Mouse (Mus musculus) ES-Bruce4 (cell line): ENCODE results near the gene Pdia3. TPM values are rescaled to one million over a fixed set of nuclear protein-coding genes. Genes with fewer than 3 reads are reported as not detected.

Source experiments
- H3K27ac ChIP-seq: 2 replicates; pipeline ENCODE4 v1.5.1; 2012; ENCODE audit warnings: low read length, inconsistent platforms; ENCODE audit not compliant: insufficient read depth
- H3K27me3 ChIP-seq: 2 replicates; pipeline ENCODE4 v1.6.1; 2012; ENCODE audit warnings: mild to moderate bottlenecking, low read length, inconsistent platforms; ENCODE audit not compliant: control insufficient read depth, poor library complexity, insufficient read depth, severe bottlenecking
- H3K36me3 ChIP-seq: 2 replicates; pipeline ENCODE4 v1.6.1; 2012; ENCODE audit warnings: inconsistent platforms, mild to moderate bottlenecking, low read length, moderate library complexity; ENCODE audit not compliant: control insufficient read depth, poor library complexity, insufficient read depth, severe bottlenecking
- H3K4me1 ChIP-seq: one replicate; pipeline ENCODE4 v1.8.1; 2011; ENCODE audit warnings: low read length; ENCODE audit not compliant: control insufficient read depth, insufficient read depth
- H3K4me3 ChIP-seq: 2 replicates; pipeline ENCODE4 v1.5.1; 2011; ENCODE audit warnings: low read depth, mild to moderate bottlenecking, low read length
- H3K9ac ChIP-seq: 2 replicates; pipeline ENCODE4 v1.6.1; 2012; ENCODE audit warnings: low read depth, mild to moderate bottlenecking, inconsistent platforms; ENCODE audit not compliant: poor library complexity, severe bottlenecking
- H3K9me3 ChIP-seq: replicated peaks from 2 replicates; pipeline ENCODE4 v1.6.1; 2012; ENCODE audit warnings: mild to moderate bottlenecking, low read length, inconsistent platforms; ENCODE audit not compliant: control insufficient read depth, poor library complexity, insufficient read depth, severe bottlenecking
- CTCF ChIP-seq: IDR thresholded peaks from one replicate; pipeline ENCODE4 v1.8.1; 2011; ENCODE audit warnings: low read depth, low read length
- EP300 ChIP-seq: IDR thresholded peaks from 2 replicates; pipeline ENCODE4 v1.6.1; 2011; ENCODE audit warnings: low read depth, low read length; ENCODE audit not compliant: insufficient read depth
- POLR2A ChIP-seq: IDR thresholded peaks from one replicate; pipeline ENCODE4 v1.8.1; 2011; ENCODE audit warnings: low read length; ENCODE audit not compliant: insufficient read depth
- polyA plus RNA-seq: library from polyadenylated mRNA; stranded (reverse); fragments of >200 nt; gene quantifications from 2 replicates; pipeline ENCODE4 v1.2.4, GENCODE M21; 2011; ENCODE audit warnings: low read depth; ENCODE audit not compliant: missing spikeins, insufficient read depth, insufficient read length

Gene Pdia3
- polyA plus RNA-seq, 1 experiment: 515 TPM

DNA sequence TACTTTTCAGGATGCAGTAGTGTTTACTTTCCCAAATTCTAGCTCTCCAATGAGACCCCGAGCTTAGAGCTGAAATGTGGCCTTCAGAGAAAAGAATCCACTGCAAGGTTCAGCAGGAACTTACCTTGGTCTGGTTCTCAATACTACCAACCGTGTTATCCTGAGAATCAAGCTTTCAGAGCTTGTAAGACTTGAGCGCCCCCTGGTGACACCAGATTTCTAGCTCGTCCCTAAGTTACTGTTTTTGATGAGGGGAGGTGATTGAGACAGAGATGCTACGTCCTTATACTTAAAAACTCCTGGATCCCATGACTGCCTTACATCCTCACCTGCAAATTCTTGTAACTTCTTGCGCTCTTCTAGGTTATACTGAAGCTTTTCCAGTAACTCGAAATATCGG is 17.0 kb upstream of the Pdia3 start:
- no peak overlapping the region for H3K9ac ChIP-seq
- no peaks in the 10 kb centered on the region for H3K4me1 ChIP-seq
- TF ChIP-seq CTCF (no peak), POLR2A (no peak), EP300 (no peak)
- no peaks in the 10 kb centered on the region for H3K36me3 ChIP-seq
- no peak overlapping the region for H3K27ac ChIP-seq
- H3K4me3 ChIP-seq: no peak overlapping the region
- no peaks in the 10 kb centered on the region for H3K9me3 ChIP-seq
- H3K27me3 ChIP-seq: no peaks in the 10 kb centered on the region

DNA sequence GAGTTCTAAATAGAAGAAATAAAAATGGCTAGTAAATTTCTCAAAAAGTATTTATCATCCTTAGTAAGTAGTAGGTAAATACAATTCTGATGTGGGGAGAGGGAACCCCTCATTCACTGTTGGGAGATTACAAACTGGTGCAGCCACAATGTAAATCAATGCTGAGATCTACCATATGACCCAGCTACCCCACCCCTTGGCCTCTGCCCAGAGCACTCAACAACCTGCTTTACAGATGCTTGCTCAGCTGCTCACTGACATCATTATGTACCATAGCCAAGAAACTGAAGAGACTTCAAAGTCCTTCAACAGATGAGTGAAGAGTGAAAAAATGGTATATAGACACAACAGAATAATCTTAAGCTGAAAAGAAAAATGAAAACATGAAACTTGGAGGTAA is 10.3 kb upstream of the Pdia3 start:
- Histone ChIP-seq H3K4me3 (no peak overlapping the region), H3K4me1 (no peaks in the 10 kb centered on the region), H3K36me3 (no peaks in the 10 kb centered on the region), H3K27me3 (no peaks in the 10 kb centered on the region), H3K27ac (no peak overlapping the region), H3K9ac (no peak overlapping the region), H3K9me3 (no peaks in the 10 kb centered on the region)
- no peak for TF ChIP-seq CTCF
- no peak for TF ChIP-seq POLR2A
- TF ChIP-seq EP300: no peak

DNA sequence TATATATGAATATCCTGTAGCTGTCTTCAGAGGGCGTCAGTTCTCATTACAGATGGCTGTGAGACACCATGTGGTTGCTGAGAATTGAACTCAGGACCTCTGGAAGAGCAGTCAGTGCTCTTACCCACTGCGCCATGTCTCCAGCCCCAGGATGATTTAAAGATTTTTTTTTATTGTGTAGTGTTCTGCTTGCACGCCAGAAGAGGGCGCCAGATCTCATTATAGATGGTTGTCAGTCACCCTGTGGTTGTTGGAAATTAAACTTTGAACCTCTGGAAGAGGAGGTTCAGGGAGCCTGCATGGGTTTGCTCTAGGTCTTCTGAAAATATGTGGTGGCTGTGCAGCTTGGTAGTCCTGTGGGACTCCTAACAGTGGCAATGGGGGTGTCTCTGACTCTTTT is 5.4 kb upstream of the Pdia3 start:
- no peaks in the 10 kb centered on the region for H3K27me3 ChIP-seq
- H3K9me3 ChIP-seq: no peaks in the 10 kb centered on the region
- no peaks in the 10 kb centered on the region for H3K36me3 ChIP-seq
- H3K4me1 ChIP-seq: no peaks in the 10 kb centered on the region
- H3K4me3 ChIP-seq: no peak overlapping the region
- no peak overlapping the region for H3K27ac ChIP-seq
- H3K9ac ChIP-seq: no peak overlapping the region
- TF ChIP-seq EP300: no peak
- peak; percentile 1 for TF ChIP-seq CTCF
- TF ChIP-seq POLR2A: no peak

DNA sequence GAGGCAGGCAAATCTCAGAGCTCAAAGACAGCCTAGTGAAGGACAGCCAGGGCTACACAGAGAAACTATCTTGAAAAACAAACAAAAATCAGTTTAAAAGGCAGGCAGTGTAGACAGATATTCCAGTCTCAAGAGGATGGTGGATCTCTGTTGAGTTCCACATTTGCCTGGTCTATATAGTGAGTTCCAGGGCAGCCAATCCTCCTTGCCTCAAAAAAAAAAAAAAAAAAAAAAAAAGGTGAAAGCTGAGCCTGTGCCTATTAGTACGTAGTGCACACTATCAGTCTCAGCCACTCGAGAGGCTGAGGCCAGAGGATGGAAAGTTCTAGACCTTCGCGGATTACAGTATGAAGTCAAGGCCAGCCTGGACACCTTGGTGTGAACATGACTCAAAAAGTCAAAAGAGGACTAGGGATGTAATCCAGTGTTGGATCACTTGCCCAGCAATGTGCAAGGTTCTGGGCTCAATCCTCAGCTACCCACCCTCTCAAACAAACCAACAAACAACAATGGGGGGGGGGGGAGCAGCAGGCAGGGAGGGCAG is 660 bp upstream of the Pdia3 start:
- no peak for TF ChIP-seq CTCF
- no peak for TF ChIP-seq EP300
- TF ChIP-seq POLR2A: no peak
- Histone ChIP-seq H3K27ac (peak overlapping the region; percentile 78), H3K9me3 (no peaks in the 10 kb centered on the region), H3K4me1 (no peaks in the 10 kb centered on the region), H3K36me3 (peaks cover 24% of the 10 kb centered on the region), H3K4me3 (peak overlapping the region; percentile 80), H3K9ac (peak overlapping the region; percentile 96), H3K27me3 (no peaks in the 10 kb centered on the region)

DNA sequence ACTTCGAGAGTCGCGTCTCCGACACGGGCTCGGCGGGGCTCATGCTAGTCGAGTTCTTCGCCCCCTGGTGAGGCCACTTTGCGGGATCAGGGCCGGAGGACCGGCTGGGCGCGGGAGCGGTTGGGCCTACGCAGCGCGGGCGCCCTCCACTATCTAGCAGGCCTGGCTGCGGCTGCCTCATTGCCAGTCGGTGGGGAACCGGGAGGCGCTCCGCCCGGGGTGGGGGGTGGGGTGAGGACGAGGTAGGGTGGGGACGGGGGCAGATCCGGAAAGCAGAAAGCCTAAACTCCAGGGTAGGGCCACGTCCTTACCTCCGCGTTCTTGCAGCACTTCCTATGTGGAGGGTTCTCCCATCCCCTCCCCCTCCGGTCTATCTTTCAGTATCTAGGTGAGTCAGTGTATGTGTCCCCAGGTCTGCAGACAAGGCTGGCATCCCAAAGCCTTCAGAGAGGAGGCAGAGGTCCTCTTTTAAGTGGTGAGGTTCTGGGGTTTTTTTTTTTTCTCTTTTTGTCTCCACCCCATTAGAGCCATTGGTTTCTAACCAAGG is 637 bp downstream of the Pdia3 start:
- H3K27ac ChIP-seq: peak overlapping the region; percentile 88
- TF ChIP-seq EP300: no peak
- TF ChIP-seq POLR2A: no peak
- TF ChIP-seq CTCF: no peak
- no peaks in the 10 kb centered on the region for H3K27me3 ChIP-seq
- peak overlapping the region; percentile 96 for H3K9ac ChIP-seq
- H3K4me3 ChIP-seq: peak overlapping the region; percentile 100
- no peaks in the 10 kb centered on the region for H3K9me3 ChIP-seq
- peaks cover 35% of the 10 kb centered on the region for H3K36me3 ChIP-seq
- no peaks in the 10 kb centered on the region for H3K4me1 ChIP-seq

DNA sequence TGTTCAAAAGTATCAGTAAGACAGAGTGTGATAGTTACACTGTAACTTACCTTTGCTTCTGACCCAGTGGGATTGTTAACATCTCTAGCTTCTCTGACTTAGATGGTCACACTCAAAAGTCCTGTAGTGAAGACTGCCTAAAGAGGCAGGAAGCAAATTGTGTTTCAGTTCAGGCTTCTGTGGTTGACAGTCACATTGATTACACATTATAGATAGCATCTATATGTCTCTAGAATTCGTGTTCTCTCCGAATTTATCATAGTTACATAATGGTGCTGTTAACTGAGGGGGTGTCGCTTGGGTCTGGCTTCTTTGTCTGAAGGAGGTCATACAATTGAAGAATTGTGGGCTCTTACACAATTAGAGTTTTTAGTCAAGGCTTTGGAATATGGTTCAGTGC is 1.5 kb downstream of the Pdia3 start:
- Histone ChIP-seq H3K27ac (no peak overlapping the region), H3K36me3 (peaks cover 39% of the 10 kb centered on the region), H3K4me1 (no peaks in the 10 kb centered on the region), H3K9ac (0 out of 2 replicates have a peak overlapping the region, but pooled peaks have one; percentile 96), H3K9me3 (no peaks in the 10 kb centered on the region), H3K27me3 (no peaks in the 10 kb centered on the region), H3K4me3 (no peak overlapping the region)
- TF ChIP-seq EP300 (no peak), CTCF (no peak), POLR2A (no peak)
